Mouse (Mus musculus) T-cell, adult 2 months (primary cell): ENCODE data around the gene B3gat3.

Source experiments
- DNase-seq: peaks from one replicate; pipeline ENCODE4 v3.0.0; 2022; ENCODE audit warnings: low spot score

The B3gat3 gene

DNA sequence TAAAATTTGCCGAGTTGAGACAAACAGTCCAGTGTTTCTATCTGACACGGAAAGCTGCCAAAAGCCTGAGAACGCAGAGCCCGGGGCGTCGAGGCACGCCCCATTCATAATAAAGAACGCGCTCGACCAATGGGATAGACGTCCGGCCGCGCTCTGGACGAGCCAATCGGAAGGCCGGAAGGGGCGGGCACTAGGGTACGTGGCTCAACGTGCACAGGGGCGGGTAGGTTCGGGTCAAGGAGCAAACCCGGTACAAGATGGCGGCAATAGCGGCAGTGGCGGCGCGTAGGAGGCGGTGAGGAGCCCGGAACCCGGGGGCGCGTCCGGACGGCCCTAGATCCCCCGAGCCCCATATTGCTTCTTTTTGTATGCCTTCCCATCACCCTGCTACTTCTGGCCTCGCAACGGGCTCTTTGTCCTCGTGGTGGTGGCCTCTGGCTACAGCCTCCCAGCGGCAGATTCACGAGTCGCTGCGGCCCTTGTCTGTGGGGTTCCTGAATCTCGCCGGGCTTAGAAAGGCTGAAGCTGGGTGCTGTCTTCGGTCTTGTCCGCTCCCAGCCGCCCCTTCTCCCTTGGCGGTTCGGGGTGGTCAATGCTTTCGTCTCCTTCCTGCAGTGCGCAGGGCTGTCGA is 22.2 kb upstream of the B3gat3 start, which contains the start of gene Ganab:
Ganab (plus strand) TSS at position 207 of the 631 bp plus-strand sequence.
- peak; percentile 96 for DNase-seq

DNA sequence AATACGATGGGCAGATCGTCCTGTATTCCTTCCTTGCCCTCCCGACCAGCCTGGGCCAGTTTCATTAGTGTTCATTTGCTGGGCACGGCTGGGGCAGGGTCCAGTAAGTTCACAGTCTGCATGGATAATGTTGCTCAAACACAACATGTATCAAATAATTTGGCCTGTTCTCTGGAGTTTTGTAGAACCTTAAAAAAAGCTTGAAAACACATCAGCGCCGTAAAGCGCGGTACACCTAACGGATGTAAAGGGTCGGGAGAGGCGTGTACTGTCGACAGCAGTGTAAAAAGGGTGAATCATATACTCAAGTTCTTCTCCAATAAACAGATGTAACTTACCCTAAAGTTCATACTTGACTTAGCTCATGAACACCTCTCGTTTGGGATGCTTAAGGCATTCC is 21.6 kb upstream of the B3gat3 start:
- peak; percentile 22 for DNase-seq

DNA sequence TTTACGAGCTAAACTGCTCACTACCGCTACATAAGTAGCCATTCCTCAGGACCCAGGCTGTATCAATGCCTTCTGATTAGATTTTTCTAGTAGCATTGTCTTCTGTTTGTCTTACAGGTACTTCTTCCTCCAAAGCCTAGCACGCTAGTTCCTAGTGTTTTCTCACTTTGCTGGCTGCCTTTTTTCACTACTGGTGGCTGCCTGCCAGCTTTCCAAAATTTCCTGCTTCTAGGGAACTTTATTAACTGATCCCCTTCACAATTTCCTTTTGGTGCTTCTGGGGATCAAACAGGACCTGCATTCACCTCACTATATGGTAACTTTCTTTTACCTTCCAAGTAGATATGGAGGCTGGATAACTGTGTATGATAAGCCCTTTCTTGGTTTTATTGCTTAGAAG is 21.1 kb upstream of the B3gat3 start:
- DNase-seq: no peak

DNA sequence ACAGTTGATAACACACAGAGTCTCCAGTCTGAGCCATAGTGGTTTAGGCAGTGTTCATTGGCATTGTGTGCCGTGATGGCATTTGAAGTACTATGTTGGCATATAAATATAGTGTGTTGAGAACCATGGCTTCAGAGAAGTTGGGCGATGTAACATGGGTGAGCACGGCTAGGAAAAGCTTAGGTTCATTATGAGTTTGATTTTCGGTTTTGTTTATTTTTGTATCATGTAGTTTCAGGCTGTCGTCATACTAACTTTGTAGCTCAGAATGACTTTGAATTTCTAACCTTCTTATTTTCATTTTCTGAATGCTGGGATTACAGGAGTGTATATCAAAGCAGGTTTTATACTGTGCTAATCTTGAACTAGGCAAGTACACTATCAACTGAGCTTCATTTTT is 16.8 kb upstream of the B3gat3 start:
- DNase-seq: no peak

DNA sequence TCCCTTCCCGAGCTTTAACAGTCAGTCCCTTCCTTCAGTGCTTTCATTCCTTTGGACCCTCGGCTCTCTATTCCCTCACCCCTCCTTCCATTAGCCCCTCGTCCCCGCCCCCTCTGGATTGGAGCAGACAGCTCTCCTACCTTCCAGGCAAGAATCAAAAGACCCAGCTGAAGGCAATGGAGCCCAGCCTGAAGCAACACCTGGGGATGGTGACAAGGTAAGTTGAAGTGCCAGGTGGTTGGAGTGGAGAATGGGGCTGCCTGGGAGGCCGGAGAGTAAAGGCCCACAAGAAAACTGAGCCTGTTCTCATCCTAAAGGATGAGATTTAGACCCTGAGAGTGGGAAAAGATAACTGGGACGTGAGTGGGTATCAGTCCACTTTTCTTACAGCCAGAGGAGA is 11.6 kb upstream of the B3gat3 start:
- DNase-seq: no peak

DNA sequence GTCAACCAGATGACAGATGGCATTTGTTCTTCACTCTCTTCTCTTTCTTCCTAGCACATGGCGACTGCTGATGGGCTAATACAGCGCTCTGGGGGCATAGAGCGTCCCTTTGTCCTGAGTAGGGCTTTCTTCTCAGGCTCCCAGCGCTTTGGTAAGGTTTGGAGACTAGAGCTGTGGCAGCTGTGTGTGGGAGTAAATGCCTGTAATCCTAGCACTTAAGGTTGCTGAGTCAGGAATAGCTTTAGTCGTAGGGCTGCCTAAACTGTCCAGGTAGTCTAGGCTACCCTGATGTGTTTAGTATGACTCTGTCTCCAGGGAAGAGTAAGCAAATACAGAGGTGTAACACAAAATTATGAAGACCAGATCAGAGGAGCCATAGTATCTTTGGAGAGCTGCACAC is 8.4 kb upstream of the B3gat3 start:
- DNase-seq: no peak

DNA sequence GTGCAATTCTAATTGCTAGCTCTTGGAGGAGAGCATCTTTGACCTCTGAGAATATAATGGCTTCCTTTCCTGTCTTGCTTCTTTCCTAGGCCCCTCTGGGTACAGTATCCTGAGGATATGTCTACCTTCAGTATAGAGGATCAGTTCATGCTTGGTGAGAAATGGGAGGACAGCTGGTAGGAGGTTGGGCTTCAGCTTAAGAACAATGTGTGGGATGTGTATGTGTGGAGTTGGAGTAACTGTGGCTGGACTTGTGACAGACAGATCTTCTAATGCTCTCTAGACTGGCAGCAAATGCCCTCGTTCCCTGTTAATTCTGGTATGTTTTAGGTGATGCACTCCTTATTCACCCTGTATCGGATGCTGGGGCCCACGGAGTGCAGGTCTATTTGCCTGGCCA is 6.0 kb upstream of the B3gat3 start:
- no peak for DNase-seq

DNA sequence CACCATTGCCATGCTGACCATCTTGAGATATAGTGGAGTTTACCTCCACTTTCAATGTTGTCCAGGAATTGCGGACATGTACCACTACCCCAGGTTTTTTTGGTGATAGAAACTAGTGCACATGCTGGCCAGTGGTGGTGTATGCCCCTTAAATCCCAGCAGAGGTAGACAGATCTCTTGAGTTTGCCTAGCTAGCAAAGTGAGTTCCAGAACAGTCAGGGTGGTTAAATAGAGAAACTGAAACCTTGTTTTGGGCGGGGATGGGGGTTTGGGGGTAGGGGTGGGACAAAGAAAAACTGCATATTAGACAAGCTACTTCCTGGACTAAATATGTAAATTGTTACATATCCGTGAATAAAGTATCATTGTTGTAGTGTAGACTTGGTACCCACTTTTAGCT is 1.2 kb upstream of the B3gat3 start:
- no peak for DNase-seq

DNA sequence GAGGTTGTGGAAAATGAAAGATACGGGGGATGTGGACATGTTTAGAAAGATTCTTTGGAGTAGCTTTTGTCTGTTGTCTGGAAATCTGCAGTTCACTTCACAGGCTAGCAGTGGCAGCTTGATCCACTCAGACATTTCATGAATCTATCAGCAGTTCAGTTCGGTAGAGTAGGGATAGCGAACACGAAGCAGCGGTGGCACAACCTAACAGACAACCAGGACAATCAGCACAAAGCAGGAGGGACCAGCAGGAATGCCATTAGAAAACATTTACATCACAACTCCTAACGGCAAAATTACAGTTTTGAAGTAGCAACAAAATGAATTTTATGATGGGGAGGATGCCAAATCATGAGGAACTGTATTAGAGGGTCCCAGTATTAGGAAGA is 496 bp upstream of the B3gat3 start:
- no peak for DNase-seq

DNA sequence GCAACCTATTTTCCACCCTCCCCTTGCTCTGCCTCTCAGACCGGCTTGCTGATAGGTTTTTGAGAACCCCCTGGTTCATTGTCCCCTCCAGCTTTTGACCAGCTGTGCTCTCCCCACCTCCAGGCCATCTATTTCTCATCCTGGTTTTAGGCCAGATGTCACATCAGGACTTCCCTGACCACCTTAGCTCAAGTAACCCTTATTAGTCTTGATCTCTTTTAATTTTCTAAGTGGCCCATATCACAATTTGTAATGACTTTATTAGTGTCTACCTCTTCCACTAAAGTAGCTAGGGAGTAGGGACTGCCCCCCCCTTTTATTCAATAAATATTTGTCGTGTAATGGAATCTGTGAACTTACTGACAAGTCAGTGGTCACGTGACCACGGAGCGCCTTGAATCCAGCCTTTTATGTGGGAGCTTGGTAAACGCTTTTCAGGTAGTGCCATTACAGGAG is 690 bp downstream of the B3gat3 start:
- peak; percentile 25 for DNase-seq

DNA sequence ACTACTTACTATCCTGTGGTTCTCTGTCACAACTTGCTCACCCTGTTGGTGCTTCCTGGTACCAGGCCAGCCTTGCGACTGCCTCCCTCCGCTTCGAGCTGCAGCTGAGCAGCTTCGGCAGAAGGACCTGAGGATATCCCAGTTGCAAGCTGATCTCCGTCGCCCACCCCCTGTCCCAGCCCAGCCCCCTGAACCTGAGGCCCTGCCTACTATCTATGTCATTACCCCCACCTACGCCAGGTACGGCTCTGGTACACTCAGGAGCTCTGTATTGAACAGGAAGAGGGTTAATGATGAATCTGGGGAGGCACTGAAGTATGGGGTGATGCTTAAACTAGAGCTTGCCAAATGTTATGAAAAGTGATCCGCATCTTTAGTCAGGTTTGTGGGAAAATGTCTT is 1.6 kb downstream of the B3gat3 start:
- DNase-seq: no peak

DNA sequence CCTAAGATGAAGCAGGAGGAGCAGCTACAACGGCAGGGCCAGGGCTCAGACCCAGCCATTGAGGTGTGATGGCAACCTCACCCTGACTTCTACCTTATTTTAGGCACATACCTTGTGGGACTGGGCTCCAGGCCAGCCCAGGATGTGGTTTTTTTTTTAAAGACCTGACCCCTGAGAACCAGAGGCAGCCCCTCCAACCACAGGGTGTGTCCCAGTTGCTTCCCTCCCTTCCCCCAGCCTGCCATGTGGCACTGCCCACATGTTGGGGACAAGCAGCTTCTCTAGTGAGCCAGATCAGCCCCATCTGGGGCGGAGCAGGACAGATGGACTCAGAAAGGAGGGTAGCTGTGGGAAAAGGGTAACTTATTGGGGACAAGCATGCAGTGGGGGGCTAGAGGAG is 6.6 kb downstream of the B3gat3 start:
- DNase-seq: peak; percentile 34

DNA sequence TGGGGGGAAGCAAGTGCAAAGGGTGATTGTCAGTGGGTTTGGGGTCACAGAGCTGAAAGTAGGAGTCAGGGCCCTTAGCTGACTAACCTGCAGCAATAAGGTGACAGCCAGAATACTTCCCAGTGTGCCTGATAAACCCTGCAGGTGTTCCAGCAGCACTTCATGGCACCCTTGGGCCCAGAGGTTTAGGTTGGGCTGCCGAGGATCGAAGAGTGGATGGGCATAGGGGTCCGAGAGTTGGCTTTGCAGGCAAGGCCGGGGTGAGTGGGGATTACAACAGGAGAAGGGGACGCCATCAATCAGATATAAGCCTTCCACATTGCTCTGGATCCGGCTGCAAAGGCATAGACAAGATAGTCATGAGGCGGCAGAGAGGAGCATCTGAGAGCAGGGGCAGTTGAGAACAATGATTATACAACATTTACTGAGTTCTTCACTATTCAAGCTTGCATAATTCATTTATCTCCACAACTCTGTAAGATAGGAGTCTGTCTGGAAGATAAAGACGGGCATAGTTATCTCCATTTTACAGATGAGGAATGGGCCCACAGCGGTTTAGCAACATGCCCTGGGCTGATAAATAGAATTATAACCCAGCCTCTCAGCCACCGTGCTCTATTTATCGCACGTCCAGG is 7.8 kb downstream of the B3gat3 start:
- no peak for DNase-seq

DNA sequence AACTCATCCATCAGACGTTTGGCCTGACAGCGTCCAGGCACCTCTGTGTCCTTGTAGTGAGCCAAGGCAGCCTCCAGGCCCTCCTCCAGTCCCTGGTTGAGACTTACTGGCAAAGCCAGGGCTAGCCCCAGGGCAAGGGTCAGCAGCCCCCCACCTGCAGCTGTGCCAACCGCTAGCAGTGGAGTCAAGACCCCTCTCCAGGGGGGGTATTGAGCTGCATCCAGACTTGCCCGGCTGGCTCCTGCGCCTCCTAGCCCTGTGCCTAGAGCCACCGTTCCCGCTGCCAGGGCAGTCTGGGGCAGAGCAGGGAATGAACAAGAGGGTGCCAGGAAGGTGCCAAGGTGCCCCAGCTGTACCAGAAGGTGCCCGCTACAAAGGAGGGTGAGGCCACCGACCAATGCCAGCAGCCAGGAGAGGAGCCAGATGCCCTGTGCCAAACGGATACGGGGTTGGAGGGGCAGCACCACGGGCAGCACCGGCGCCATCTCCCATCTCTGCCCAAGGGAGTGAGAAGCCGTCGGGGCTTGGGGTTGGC is 8.6 kb downstream of the B3gat3 start:
- DNase-seq: no peak

DNA sequence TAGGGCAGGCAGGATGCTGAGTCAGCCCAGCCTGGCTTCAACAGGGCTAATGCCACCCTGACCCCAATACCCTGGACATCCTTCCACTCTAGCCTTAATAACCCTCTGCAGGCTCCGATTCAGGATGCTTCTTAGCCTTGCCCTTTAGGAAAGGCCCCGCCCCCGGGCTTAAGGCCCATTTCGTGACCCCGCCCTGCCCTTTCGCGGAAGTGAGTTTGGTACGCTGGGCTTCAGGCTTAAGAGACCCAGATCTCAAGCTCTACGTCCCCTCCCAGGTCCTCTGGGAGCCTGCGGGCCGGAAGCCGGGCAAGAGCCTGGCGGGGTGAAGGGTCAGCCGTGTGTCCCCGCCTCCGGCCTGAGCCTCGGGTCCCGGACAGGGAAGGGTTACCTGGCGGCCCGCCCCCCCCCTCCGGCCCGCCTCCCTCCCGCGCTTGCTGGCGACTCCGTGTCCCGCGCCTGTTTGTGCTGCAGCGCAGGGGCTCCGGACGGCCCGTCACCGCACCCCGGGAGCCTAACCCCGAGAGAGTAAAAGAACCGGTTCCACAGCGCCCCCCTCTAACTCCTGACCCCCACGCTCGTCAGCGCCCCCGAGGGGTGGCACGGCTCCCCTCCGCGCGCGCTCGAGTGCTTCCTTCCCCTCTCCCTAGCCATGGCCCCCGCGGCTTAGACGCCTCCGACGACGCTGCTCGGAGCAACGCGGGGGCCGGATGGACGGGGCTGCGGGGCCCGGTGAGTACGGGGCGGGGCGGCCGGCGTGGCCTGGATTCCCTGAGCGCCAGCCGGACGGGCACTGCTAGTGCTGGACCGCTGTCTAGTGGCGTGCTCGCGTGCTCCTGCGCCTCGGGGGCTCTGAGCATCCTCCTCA is 9.3 kb downstream of the B3gat3 start, which contains the start of the genes Rom1 and Eml3:
Rom1 (minus strand) TSS at position 133 of the 865 bp plus-strand sequence.
Eml3 (plus strand) TSS at position 329 of the 865 bp plus-strand sequence.
- DNase-seq: peak; percentile 81

DNA sequence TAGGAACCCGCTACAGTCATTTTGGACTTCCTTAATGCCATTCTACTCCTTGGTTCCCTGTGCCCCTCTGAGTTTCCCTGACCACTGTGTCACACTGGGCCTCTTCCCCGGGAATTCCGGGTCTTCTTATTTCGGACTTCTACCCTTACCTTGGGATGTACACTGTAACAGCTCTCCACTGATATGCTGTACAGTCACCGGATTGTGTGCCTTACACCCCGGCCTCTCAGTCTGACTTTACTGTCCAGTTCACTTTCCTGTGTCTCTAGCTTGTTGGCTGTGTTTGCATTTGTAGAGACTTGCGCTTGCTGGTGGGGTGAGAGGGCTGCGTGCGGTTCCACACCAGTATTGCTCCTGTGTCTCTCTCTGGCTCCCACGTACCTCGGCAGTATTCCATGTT is 9.9 kb downstream of the B3gat3 start:
- DNase-seq: no peak

DNA sequence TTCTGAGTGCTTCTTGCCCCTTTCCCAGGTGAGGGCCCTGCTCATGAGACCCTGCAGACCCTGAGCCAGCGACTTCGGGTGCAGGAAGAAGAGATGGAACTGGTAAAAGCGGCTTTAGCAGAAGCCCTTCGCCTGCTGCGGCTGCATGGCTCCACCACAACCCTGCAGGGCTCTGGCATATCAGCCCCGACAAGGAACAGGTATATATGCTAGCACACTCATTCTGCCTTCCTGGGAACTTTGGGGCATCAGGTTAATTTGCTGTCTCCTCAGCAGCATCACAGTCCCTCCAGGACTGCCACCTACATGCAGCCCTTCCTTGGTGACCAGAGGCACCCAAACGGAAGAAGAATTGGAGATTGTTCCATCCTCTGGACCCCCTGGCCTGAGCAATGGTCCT is 10.6 kb downstream of the B3gat3 start:
- no peak for DNase-seq

DNA sequence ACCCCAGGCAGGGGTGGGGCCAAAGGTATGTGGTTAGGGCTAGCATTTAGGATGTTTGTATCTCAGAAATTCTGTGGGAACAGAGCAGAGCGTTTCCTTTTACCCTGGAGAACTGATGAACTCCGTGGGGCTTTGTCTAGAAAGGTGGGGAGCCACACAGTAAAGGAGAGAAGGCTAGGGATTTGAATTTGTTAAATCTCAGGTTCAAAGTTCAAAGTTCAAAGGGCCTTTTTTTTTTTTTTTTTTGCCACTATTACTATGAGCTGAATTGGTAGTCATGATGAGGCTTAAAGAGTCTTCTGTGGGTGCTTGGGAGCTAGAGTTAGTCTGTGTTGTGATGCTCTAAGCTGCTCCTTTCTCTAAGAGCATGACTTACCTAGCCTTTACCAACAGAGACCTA is 16.6 kb downstream of the B3gat3 start:
- no peak for DNase-seq

DNA sequence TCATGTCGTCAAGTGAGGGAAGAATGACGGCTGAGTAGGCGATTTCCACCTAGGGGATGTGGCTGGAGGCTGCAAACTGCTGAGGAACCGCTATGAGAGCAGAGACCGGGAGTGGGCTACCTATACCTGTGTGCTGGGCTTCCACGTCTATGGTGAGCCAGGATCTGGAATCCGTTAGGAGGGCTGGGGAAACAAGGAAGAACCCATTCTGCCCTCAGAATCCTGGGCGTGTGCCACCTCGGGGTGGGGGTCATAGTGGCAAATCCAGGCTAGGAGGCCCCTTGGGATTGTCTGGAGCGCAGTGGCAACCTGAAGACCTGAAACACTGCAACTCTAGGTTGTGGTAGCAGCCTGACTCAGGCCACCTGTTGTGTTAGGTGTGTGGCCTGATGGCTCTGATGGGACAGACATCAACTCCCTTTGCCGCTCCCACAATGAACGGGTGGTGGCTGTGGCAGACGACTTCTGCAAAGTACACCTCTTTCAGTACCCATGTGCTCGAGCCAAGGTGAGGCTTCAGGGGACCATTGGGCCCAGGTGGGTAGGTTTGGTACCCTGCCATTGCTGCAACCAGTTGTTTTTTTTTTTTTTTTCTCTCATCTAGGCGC is 20.5 kb downstream of the B3gat3 start:
- no peak for DNase-seq

DNA sequence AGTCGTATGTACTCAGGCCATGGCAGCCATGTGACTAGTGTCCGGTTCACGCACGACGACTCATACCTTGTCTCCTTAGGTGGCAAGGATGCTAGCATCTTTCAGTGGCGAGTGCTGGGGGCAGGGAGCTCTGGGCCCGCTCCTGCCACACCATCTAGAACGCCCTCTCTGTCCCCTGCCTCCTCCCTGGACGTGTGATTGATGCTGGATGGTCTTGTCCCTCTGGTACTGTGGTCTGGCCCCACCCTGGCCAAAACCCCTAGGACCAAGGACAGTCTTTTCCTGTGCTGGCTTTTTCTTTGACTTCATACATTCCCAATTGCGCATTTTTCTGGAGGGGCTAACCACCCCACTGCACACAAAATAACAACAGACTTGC is 21.0 kb downstream of the B3gat3 start:
- no peak for DNase-seq

DNA sequence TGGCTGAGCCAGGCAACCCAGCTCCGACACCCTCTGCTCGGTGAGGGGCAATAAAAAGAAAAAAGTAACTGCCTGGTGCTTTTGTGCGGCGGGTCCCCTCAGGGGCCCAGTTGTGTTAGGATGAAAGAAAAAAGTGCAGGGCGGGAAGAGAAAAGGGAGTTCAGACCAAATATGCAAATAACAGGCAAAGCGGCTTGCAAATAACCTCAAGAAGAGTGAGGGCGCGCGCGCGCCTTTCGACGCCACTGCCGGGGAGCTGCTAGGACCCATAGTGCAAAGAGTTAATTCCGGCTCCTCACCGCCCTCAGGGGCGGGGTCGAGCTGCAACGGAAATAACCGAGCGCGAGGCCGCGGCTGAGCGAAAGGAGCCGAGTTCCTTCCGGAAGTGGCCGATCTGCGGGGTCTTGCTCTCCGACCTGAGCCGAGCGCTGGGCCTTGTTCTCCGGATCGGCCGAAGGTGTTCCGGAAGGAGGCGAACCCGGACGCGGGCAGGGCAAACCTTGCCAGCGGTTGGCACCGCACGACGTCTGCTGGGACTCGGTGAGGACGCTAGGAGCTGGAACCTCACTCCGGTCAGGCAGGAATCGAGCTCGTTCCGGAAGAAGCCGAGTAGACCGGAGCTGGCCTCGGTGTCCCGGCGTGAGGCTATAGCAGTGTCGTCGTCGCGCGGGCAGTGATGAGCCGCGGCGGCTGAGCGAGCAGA is 21.5 kb downstream of the B3gat3 start, which contains the start of gene Mta2:
Mta2 (plus strand) TSS at position 361 of the 703 bp plus-strand sequence.
- peak; percentile 97 for DNase-seq
